Mouse (Mus musculus) midbrain, embryonic 11.5 days (tissue): ENCODE data around the gene Pla2r1. TPM values are rescaled to one million over a fixed set of nuclear protein-coding genes. Genes with fewer than 3 reads are reported as not detected.

Experiments
- ATAC-seq: fragments of 200-750 bp; cut with Nextera tagmentation; 2 replicates; pipeline ENCODE4 v1.8.0; 2017; ENCODE audit warnings: moderate TSS enrichment, moderate library complexity; ENCODE audit not compliant: low FRiP score
- DNase-seq: peaks from one replicate; pipeline ENCODE4 v3.0.0; 2015; ENCODE audit warnings: low spot score; ENCODE audit errors: missing footprints
- H3K27ac ChIP-seq: fragments of 300-500 bp; sonication (generic); 2 replicates; pipeline ENCODE4 v1.5.1; 2014; ENCODE audit warnings: low read depth, low read length
- H3K27me3 ChIP-seq: fragments of 300-500 bp; sonication (generic); 2 replicates; pipeline ENCODE4 v1.6.1; 2014; ENCODE audit warnings: mild to moderate bottlenecking, low read length, moderate library complexity, mixed read lengths; ENCODE audit not compliant: control insufficient read depth, insufficient read depth
- H3K36me3 ChIP-seq: fragments of 300-500 bp; sonication (generic); 2 replicates; pipeline ENCODE4 v1.6.1; 2014; ENCODE audit warnings: mild to moderate bottlenecking, low read length, moderate library complexity, mixed read lengths; ENCODE audit not compliant: control insufficient read depth, insufficient read depth
- H3K4me1 ChIP-seq: fragments of 300-500 bp; sonication (generic); 2 replicates; pipeline ENCODE4 v1.6.1; 2014; ENCODE audit warnings: low read length; ENCODE audit not compliant: control insufficient read depth, insufficient read depth
- H3K4me2 ChIP-seq: fragments of 300-500 bp; sonication (generic); 2 replicates; pipeline ENCODE4 v1.6.1; 2014; ENCODE audit warnings: mild to moderate bottlenecking, moderate library complexity
- H3K4me3 ChIP-seq: fragments of 300-500 bp; sonication (generic); 2 replicates; pipeline ENCODE4 v1.5.1; 2014; ENCODE audit warnings: low read depth, low read length
- H3K9ac ChIP-seq: fragments of 300-500 bp; sonication (generic); 2 replicates; pipeline ENCODE4 v1.6.1; 2014; ENCODE audit warnings: low read length
- H3K9me3 ChIP-seq: fragments of 300-500 bp; sonication (generic); 2 replicates; pipeline ENCODE4 v1.6.1; 2016; ENCODE audit warnings: low read length; ENCODE audit not compliant: control insufficient read depth
- WGBS: fragments of 180-500 bp; shearing (Covaris S2); extraction: QIAGEN DNeasy Blood & Tissue Kit; methylation state at CpG from one replicate; pipeline ENCODE4 v1.1.7; 2014; 5-methylcytosine and 5-hydroxymethylcytosine counted together
- polyA plus RNA-seq: library from polyadenylated mRNA; unstranded; fragments of >200 nt; fragmentation: Nextera tagmentation; extraction: Ambion mirVana; gene quantifications from 2 replicates; pipeline ENCODE4 v1.2.1, GENCODE M21; 2014

The Pla2r1 gene
- polyA plus RNA-seq, 1 experiment from 2014 or later = 0.66 TPM

DNA sequence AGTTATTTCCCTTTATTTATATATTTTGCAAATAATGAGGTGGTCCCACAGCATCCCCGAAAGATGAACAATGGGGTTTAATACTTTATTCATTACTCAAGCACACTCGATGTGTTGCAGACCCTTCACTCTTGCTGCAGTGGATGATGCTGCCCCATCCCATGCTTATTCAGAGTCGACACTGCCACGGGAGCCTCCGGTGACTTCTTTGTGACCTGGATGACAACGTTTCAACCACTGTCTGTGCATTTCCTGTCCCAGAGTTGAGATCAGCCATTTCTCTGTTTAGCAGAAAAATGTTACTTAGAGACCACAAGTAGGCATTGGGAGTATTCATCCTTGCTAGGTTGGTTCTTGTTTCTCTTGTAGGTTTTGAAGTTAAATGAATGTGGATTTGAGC lies 159.3 kb downstream of the Pla2r1 start:
- no peak overlapping the region for H3K9ac ChIP-seq
- no peaks in the 10 kb centered on the region for H3K36me3 ChIP-seq
- H3K4me1 ChIP-seq = no peaks in the 10 kb centered on the region
- DNase-seq (no peak), ATAC-seq (no peak)
- 78% methylated on average over 6 of the region's 6 CpGs for WGBS
- no peaks in the 10 kb centered on the region; the same call in 1 of the 2 replicates for H3K9me3 ChIP-seq
- no peaks in the 10 kb centered on the region for H3K27me3 ChIP-seq
- H3K4me2 ChIP-seq = no peak overlapping the region
- no peak overlapping the region for H3K27ac ChIP-seq
- no peak overlapping the region for H3K4me3 ChIP-seq

DNA sequence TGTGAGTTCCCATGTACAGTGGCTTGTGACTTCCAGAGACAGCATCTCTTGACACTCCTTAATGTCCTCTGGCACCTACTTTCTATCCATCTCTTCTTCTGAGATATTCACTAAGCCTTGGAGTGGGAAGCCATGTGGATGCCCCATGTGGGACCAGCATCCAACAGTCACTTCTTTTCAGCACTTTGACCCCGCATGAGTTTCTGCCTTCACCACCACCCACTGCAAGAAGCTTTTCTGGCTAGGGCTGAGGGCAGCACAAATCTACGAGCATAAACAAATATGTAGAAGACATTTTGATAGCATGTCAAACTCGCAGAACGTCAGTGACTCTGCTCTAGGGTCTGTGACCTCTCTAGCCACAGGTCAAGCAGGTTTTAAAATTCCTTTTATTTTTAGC lies 160.8 kb downstream of the Pla2r1 start:
- 93% methylated on average over 4 of the region's 4 CpGs for WGBS
- Histone ChIP-seq H3K4me1 (no peaks in the 10 kb centered on the region), H3K36me3 (no peaks in the 10 kb centered on the region), H3K4me3 (no peak overlapping the region), H3K9me3 (no peaks in the 10 kb centered on the region), H3K27ac (no peak overlapping the region), H3K4me2 (no peak overlapping the region), H3K27me3 (no peaks in the 10 kb centered on the region), H3K9ac (no peak overlapping the region)
- no peak for DNase-seq
- ATAC-seq = no peak

GRCm38 (mm10) chr2:60387363-60387762 lies 165.7 kb downstream of the Pla2r1 start:
- WGBS = 77% methylated on average over 3 of the region's 3 CpGs

DNA sequence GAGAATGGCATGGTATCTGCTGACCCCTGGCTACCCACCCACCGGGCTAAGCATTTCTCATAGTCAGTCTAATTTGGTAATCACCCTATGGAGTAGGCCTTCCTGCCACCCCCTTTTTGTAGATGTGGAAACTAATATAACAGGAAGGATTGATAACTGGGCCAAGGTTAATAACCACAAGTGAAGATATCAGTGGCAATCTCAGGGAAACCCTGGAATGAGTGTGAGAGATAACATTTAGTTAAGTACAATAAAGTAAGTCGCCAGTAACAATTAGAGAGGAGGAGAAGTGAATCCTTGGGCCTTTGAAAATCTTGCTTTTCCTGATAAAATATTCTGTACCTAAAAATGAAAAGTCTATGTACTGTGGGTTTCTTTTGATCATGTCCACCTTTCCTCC lies 166.3 kb downstream of the Pla2r1 start:
- WGBS = 87% methylated on average over 2 of the region's 2 CpGs
- no peak for ATAC-seq

More at GRCm38 (mm10) chr2:60387363-60387762, 165.7 kb downstream of the Pla2r1 start:
- Histone ChIP-seq H3K9ac (no peak overlapping the region), H3K4me3 (no peak overlapping the region), H3K27me3 (peaks cover 3% of the 10 kb centered on the region), H3K36me3 (no peaks in the 10 kb centered on the region), H3K4me1 (peaks cover 2% of the 10 kb centered on the region), H3K27ac (no peak overlapping the region), H3K4me2 (no peak overlapping the region), H3K9me3 (no peaks in the 10 kb centered on the region)
- ATAC-seq (no peak), DNase-seq (no peak)

DNA sequence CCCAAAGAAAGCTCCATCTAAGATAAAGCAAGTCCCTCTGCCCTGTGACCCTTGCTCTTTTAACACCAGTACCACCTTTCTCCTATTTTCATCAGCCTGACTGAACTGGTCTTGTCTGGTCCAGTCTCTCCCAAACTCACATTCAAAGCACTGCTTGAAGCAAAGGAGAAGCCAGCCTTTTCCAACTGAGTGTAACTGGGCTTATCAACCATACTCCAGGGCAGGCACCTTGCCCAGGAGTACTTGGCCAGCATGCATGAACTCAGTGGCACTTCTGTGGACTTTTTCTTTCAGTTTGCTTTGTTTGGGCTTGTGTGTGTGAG lies 168.4 kb downstream of the Pla2r1 start:
- no peak for ATAC-seq
- no peaks in the 10 kb centered on the region for H3K9me3 ChIP-seq

More for the DNA sequence above, 166.3 kb downstream of the Pla2r1 start:
- Histone ChIP-seq H3K9me3 (no peaks in the 10 kb centered on the region), H3K4me2 (no peak overlapping the region), H3K27me3 (peaks cover 7% of the 10 kb centered on the region), H3K36me3 (no peaks in the 10 kb centered on the region), H3K4me3 (no peak overlapping the region), H3K27ac (no peak overlapping the region), H3K9ac (no peak overlapping the region), H3K4me1 (peaks cover 2% of the 10 kb centered on the region)
- DNase-seq = no peak

GRCm38 (mm10) chr2:60384083-60384762 lies 168.9 kb downstream of the Pla2r1 start:
- no peaks in the 10 kb centered on the region for H3K9me3 ChIP-seq
- peaks cover 7% of the 10 kb centered on the region for H3K27me3 ChIP-seq
- no peak overlapping the region for H3K9ac ChIP-seq
- no peaks in the 10 kb centered on the region for H3K36me3 ChIP-seq
- no peak for DNase-seq
- H3K4me2 ChIP-seq = no peak overlapping the region
- no peak overlapping the region for H3K27ac ChIP-seq
- no peak for ATAC-seq
- H3K4me3 ChIP-seq = no peak overlapping the region
- H3K4me1 ChIP-seq = peaks cover 2% of the 10 kb centered on the region
- 22% methylated on average over 7 of the region's 7 CpGs for WGBS

More for the DNA sequence above, 168.4 kb downstream of the Pla2r1 start:
- H3K36me3 ChIP-seq = no peaks in the 10 kb centered on the region
- H3K27me3 ChIP-seq = peaks cover 7% of the 10 kb centered on the region
- H3K27ac ChIP-seq = no peak overlapping the region
- peak; percentile 85 for DNase-seq
- H3K4me3 ChIP-seq = no peak overlapping the region
- peaks cover 2% of the 10 kb centered on the region for H3K4me1 ChIP-seq
- no peak overlapping the region for H3K4me2 ChIP-seq
- H3K9ac ChIP-seq = no peak overlapping the region

DNA sequence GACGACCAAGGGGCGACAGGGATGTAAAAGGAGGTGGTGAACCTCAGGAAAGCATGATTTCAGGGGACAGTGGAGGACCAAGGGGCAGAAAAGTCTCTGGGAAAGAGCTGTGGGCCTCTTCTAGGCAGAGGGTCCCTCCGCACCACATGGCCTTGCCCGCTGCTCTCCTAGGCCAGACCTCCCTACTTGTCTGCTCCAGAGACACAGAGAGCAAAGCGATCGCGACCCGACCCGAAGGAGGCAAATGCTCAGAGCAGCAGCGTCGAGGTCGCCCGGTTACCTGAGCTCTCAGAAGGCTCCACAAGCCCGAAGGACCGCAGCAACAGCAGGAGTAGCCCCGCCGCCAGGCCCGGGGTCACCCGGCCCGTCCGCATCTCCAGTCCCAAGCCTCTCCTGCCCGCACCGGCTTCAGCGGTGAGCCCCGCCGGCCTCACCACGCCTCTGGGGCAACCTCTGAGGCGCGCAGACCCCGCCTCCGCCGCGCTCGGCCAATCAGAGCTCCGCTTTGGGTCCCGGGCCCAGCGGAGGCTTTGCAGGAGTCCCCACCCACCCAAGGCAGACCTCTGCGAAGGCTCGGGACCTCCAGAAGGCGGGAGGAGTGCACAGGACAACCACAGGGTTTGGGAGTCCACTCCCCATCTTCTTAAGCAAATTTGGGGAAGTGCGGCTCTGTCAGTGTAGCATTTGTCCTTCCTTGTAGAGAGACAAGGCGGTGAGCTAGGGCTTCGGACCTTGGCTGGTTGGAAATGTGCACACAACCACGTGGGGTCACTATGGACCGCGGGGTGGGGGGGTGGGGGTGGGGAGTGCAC lies 170.0 kb downstream of the Pla2r1 start, which contains the start of gene Ly75:
TSS of gene Ly75 (minus strand) at position 446 of the 812 bp plus-strand sequence.
- WGBS = under 1% methylated on average over 42 of the region's 46 CpGs
- H3K9me3 ChIP-seq = no peaks in the 10 kb centered on the region

GRCm38 (mm10) chr2:60382346-60382745 lies 170.8 kb downstream of the Pla2r1 start:
- WGBS = 61% methylated on average over 3 of the region's 3 CpGs
- Histone ChIP-seq H3K27ac (no peak overlapping the region), H3K27me3 (peaks cover 7% of the 10 kb centered on the region), H3K9me3 (no peaks in the 10 kb centered on the region), H3K4me2 (peak overlapping the region; percentile 68), H3K4me3 (peak overlapping the region; percentile 45; the same call in 1 of the 2 replicates), H3K4me1 (peaks cover 2% of the 10 kb centered on the region), H3K9ac (no peak overlapping the region), H3K36me3 (no peaks in the 10 kb centered on the region)
- no peak for ATAC-seq
- no peak for DNase-seq

More for the DNA sequence above, 170.0 kb downstream of the Pla2r1 start, which contains the start of gene Ly75:
- Histone ChIP-seq H3K9ac (peak within 1 kb of the TSS; percentile 68), H3K27me3 (peaks cover 7% of the 10 kb centered on the region), H3K4me1 (peaks cover 2% of the 10 kb centered on the region), H3K36me3 (no peaks in the 10 kb centered on the region), H3K4me3 (peak within 1 kb of the TSS; percentile 45), H3K4me2 (peak within 1 kb of the TSS; percentile 68), H3K27ac (no peak within 1 kb of the TSS)
- DNase-seq = peak; percentile 98
- ATAC-seq = peak; percentile 100

GRCm38 (mm10) chr2:60377260-60377659 lies 175.8 kb downstream of the Pla2r1 start:
- H3K36me3 ChIP-seq = no peaks in the 10 kb centered on the region
- DNase-seq (no peak), ATAC-seq (no peak)
- peaks cover 2% of the 10 kb centered on the region; the same call in 1 of the 2 replicates for H3K27me3 ChIP-seq
- H3K4me1 ChIP-seq = no peaks in the 10 kb centered on the region
- H3K9ac ChIP-seq = no peak overlapping the region
- H3K9me3 ChIP-seq = no peaks in the 10 kb centered on the region
- H3K4me3 ChIP-seq = no peak overlapping the region
- WGBS = 88% methylated on average over 5 of the region's 5 CpGs
- H3K27ac ChIP-seq = no peak overlapping the region
- no peak overlapping the region for H3K4me2 ChIP-seq
